Mouse (Mus musculus): ENCODE measurements around the gene Fam20b. TPM values are rescaled to one million over a fixed set of nuclear protein-coding genes. Genes with fewer than 3 reads are reported as not detected.

Gene Fam20b
- polyA plus RNA-seq, 1 experiment from 2014 or later = 34.3 TPM

GRCm38 (mm10) chr1:156717751-156718285 lies 1.1 kb downstream of the Fam20b start:
- H3K4me3 ChIP-seq (replicated peaks; ENCODE audit: low read depth, low read length) = peak overlapping the region; percentile 88
- H3K27ac ChIP-seq (replicated peaks; ENCODE audit: low read depth, low read length) = peak overlapping the region; percentile 94
- H3K36me3 ChIP-seq (ENCODE audit: control insufficient read depth, insufficient read depth, low read length) = no peaks in the 10 kb centered on the region
- H3K9ac ChIP-seq (replicated peaks; ENCODE audit: low read length) = peak overlapping the region; percentile 86
- peak overlapping the region; percentile 68 for H3K4me2 ChIP-seq (ENCODE audit: low read length)
- DNase-seq (no peak), ATAC-seq (ENCODE audit: low FRiP score, low TSS enrichment) (no peak)
- H3K4me1 ChIP-seq (ENCODE audit: control insufficient read depth, insufficient read depth, low read length) = peaks cover 5% of the 10 kb centered on the region; the same call in 1 of the 2 replicates
- no peaks in the 10 kb centered on the region for H3K9me3 ChIP-seq (ENCODE audit: control insufficient read depth, low read length)
- 11% methylated on average over 13 of the region's 13 CpGs for WGBS
- no peaks in the 10 kb centered on the region for H3K27me3 ChIP-seq (ENCODE audit: control insufficient read depth, insufficient read depth, low read length)

DNA sequence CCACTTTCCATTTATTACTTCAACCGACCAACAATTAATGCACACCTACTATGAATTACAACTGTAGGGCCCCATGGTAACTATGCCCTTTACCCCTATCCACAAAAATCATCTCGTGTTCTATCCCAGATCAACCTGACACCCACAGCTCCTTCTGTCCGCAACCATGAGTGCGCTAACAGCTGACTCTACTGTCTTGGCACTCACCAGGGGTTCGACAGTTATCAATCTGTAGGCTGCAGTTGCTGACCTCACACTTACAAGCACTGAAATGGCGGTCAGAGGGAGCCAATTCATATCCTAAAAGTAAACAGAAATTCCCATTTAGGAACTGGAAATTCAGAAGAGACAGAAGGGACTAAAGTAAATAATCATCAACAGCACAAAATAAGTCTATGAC lies 2.2 kb downstream of the Fam20b start:
- ATAC-seq (ENCODE audit: low FRiP score, low TSS enrichment) (no peak), DNase-seq (no peak)
- Histone ChIP-seq H3K27ac (replicated peaks; ENCODE audit: low read depth, low read length) (no peak overlapping the region), H3K27me3 (ENCODE audit: control insufficient read depth, insufficient read depth, low read length) (no peaks in the 10 kb centered on the region), H3K4me1 (ENCODE audit: control insufficient read depth, insufficient read depth, low read length) (peaks cover 5% of the 10 kb centered on the region; the same call in 1 of the 2 replicates), H3K9ac (replicated peaks; ENCODE audit: low read length) (no peak overlapping the region), H3K36me3 (ENCODE audit: control insufficient read depth, insufficient read depth, low read length) (no peaks in the 10 kb centered on the region), H3K9me3 (ENCODE audit: control insufficient read depth, low read length) (no peaks in the 10 kb centered on the region), H3K4me2 (ENCODE audit: low read length) (no peak overlapping the region), H3K4me3 (replicated peaks; ENCODE audit: low read depth, low read length) (no peak overlapping the region)
- 90% methylated on average over 6 of the region's 6 CpGs for WGBS

DNA sequence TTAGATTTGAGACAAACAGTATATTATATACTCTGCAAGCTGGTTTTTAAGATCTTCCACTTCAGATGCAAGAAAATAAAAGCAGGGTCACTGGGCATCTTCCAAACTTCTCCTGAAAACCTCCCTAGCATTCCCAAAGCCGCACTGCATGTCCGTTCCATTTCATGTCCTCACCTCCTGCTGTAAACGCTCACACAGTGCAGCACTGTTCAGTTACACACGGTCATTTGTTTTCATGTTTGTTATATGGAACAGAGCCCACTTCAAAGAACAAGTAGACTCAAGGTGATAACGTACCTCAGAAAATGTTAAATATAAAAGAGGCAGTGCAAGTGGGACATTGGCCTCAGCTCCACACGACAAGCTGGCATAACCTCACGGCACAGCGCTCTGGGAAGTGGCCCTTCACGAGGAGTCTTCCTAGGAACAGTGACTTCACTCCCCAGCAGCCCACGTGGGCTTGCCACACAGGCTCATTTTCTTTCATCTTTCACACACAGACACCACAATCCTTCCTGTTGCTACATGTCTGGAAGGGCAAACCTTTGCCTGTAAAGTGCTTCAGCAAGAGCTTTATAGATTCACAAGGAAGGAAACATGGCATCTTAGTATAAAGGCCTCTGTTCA lies 8.3 kb downstream of the Fam20b start:
- DNase-seq = peak; percentile 29

GRCm38 (mm10) chr1:156708672-156709071 lies 10.2 kb downstream of the Fam20b start:
- Histone ChIP-seq H3K27ac (replicated peaks; ENCODE audit: low read depth, low read length) (no peak overlapping the region), H3K36me3 (ENCODE audit: control insufficient read depth, insufficient read depth, low read length) (peaks cover 22% of the 10 kb centered on the region), H3K4me2 (ENCODE audit: low read length) (no peak overlapping the region), H3K27me3 (ENCODE audit: control insufficient read depth, insufficient read depth, low read length) (no peaks in the 10 kb centered on the region), H3K4me3 (replicated peaks; ENCODE audit: low read depth, low read length) (no peak overlapping the region), H3K9ac (replicated peaks; ENCODE audit: low read length) (no peak overlapping the region), H3K4me1 (ENCODE audit: control insufficient read depth, insufficient read depth, low read length) (peaks cover 3% of the 10 kb centered on the region; the same call in 1 of the 2 replicates), H3K9me3 (ENCODE audit: control insufficient read depth, low read length) (no peaks in the 10 kb centered on the region)
- WGBS = 91% methylated on average over 3 of the region's 3 CpGs
- ATAC-seq (ENCODE audit: low FRiP score, low TSS enrichment) (no peak), DNase-seq (no peak)

More for the DNA sequence above, 8.3 kb downstream of the Fam20b start:
- 68% methylated on average over 10 of the region's 10 CpGs for WGBS
- Histone ChIP-seq H3K36me3 (ENCODE audit: control insufficient read depth, insufficient read depth, low read length) (0 out of 2 replicates have a peak, but pooled peaks cover 5% of the 10 kb centered on the region), H3K9me3 (ENCODE audit: control insufficient read depth, low read length) (no peaks in the 10 kb centered on the region), H3K27ac (replicated peaks; ENCODE audit: low read depth, low read length) (no peak overlapping the region), H3K4me3 (replicated peaks; ENCODE audit: low read depth, low read length) (no peak overlapping the region), H3K9ac (replicated peaks; ENCODE audit: low read length) (no peak overlapping the region), H3K4me1 (ENCODE audit: control insufficient read depth, insufficient read depth, low read length) (peaks cover 3% of the 10 kb centered on the region; the same call in 1 of the 2 replicates), H3K4me2 (ENCODE audit: low read length) (no peak overlapping the region), H3K27me3 (ENCODE audit: control insufficient read depth, insufficient read depth, low read length) (no peaks in the 10 kb centered on the region)
- ATAC-seq (ENCODE audit: low FRiP score, low TSS enrichment) = no peak

DNA sequence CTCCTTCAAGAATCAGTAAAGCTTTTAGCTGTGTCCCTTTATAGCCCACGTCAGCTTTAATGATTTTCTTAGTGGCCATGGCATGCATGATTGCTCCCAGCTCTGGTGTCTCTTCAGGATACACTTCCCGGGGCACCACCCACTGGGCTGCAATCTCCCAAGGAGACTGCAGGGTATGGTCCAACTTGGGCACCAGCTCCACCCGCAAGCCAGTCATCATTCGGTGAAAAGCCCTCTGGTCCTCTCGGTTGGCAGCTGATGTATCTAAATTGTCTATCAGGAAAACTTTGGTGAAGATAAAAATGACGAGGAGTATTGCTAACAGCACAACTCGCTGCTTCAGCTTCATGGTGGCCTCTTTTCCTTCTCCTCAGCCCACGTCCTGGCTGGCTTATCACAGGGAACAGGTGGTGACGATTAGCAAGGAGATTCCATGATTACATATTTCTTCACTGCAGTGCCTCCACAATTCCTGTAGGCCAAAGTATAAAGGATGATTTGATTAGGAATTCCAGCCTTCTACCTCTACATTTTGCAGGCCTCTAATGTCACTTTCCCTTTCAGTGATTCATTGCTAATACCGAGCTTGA lies 13.1 kb downstream of the Fam20b start:
- H3K4me2 ChIP-seq (ENCODE audit: low read length) = no peak overlapping the region
- H3K27ac ChIP-seq (replicated peaks; ENCODE audit: low read depth, low read length) = no peak overlapping the region
- peaks cover 3% of the 10 kb centered on the region; the same call in 1 of the 2 replicates for H3K4me1 ChIP-seq (ENCODE audit: control insufficient read depth, insufficient read depth, low read length)
- no peaks in the 10 kb centered on the region for H3K9me3 ChIP-seq (ENCODE audit: control insufficient read depth, low read length)
- peaks cover 36% of the 10 kb centered on the region for H3K36me3 ChIP-seq (ENCODE audit: control insufficient read depth, insufficient read depth, low read length)
- no peak overlapping the region for H3K4me3 ChIP-seq (replicated peaks; ENCODE audit: low read depth, low read length)
- ATAC-seq (ENCODE audit: low FRiP score, low TSS enrichment) (no peak), DNase-seq (no peak)
- no peak overlapping the region for H3K9ac ChIP-seq (replicated peaks; ENCODE audit: low read length)
- no peaks in the 10 kb centered on the region for H3K27me3 ChIP-seq (ENCODE audit: control insufficient read depth, insufficient read depth, low read length)
- WGBS = 85% methylated on average over 10 of the region's 10 CpGs

DNA sequence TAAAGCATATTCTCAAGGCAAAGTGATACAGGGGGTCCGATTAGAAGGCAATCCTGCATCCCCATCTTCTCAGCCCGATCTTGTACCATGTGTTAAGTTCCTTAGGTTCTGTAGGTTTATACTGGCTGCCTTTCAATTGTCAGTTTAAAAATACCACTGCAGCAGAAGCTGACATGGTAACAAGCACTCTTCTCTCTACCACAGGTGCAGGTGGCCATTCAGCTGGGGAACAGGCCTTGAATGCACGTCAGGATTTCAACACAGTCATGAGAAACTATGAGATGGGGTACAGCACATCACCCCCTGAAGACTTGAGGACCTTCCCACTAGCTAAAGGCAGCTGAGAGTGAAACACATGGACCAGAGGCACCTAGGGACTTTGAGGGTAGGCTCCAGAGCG lies 15.4 kb downstream of the Fam20b start:
- no peak for ATAC-seq (ENCODE audit: low FRiP score, low TSS enrichment)
- Histone ChIP-seq H3K4me1 (ENCODE audit: control insufficient read depth, insufficient read depth, low read length) (no peaks in the 10 kb centered on the region), H3K27ac (replicated peaks; ENCODE audit: low read depth, low read length) (no peak overlapping the region), H3K4me2 (ENCODE audit: low read length) (no peak overlapping the region), H3K27me3 (ENCODE audit: control insufficient read depth, insufficient read depth, low read length) (no peaks in the 10 kb centered on the region), H3K36me3 (ENCODE audit: control insufficient read depth, insufficient read depth, low read length) (peaks cover 51% of the 10 kb centered on the region), H3K9me3 (ENCODE audit: control insufficient read depth, low read length) (no peaks in the 10 kb centered on the region), H3K4me3 (replicated peaks; ENCODE audit: low read depth, low read length) (no peak overlapping the region), H3K9ac (replicated peaks; ENCODE audit: low read length) (no peak overlapping the region)
- no peak for DNase-seq
- 88% methylated on average over 4 of the region's 4 CpGs for WGBS

DNA sequence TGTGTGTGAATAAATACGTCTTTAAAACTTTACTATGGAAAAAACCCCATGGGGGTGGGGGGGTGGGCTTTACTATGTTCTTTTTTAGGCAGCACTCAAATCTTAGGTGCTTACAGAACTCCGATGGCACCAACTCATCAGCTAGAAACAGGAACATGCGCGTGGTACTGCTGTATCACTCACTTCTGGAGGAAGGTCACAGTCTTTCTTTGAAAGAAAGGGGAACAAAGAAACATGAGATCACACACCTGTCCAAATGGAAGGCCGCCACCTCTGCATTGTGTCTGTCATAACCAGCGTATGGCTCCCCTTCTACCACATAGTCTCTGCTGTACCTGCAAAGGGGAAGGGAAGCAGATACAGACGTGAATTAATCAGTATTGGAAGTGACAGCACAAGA lies 16.7 kb downstream of the Fam20b start:
- H3K27ac ChIP-seq (replicated peaks; ENCODE audit: low read depth, low read length) = no peak overlapping the region
- no peaks in the 10 kb centered on the region for H3K9me3 ChIP-seq (ENCODE audit: control insufficient read depth, low read length)
- ATAC-seq (ENCODE audit: low FRiP score, low TSS enrichment) (no peak), DNase-seq (no peak)
- H3K4me1 ChIP-seq (ENCODE audit: control insufficient read depth, insufficient read depth, low read length) = no peaks in the 10 kb centered on the region
- no peak overlapping the region for H3K9ac ChIP-seq (replicated peaks; ENCODE audit: low read length)
- no peaks in the 10 kb centered on the region for H3K27me3 ChIP-seq (ENCODE audit: control insufficient read depth, insufficient read depth, low read length)
- H3K4me3 ChIP-seq (replicated peaks; ENCODE audit: low read depth, low read length) = no peak overlapping the region
- WGBS = 91% methylated on average over 7 of the region's 7 CpGs
- no peak overlapping the region for H3K4me2 ChIP-seq (ENCODE audit: low read length)
- H3K36me3 ChIP-seq (ENCODE audit: control insufficient read depth, insufficient read depth, low read length) = peaks cover 62% of the 10 kb centered on the region

GRCm38 (mm10) chr1:156686025-156686661 lies 32.7 kb downstream of the Fam20b start:
- ATAC-seq (ENCODE audit: low FRiP score, low TSS enrichment) = no peak
- Histone ChIP-seq H3K36me3 (ENCODE audit: control insufficient read depth, insufficient read depth, low read length) (peaks cover 77% of the 10 kb centered on the region), H3K9me3 (ENCODE audit: control insufficient read depth, low read length) (no peaks in the 10 kb centered on the region), H3K4me1 (ENCODE audit: control insufficient read depth, insufficient read depth, low read length) (no peaks in the 10 kb centered on the region), H3K4me3 (replicated peaks; ENCODE audit: low read depth, low read length) (no peak overlapping the region), H3K9ac (replicated peaks; ENCODE audit: low read length) (no peak overlapping the region), H3K4me2 (ENCODE audit: low read length) (no peak overlapping the region), H3K27ac (replicated peaks; ENCODE audit: low read depth, low read length) (no peak overlapping the region), H3K27me3 (ENCODE audit: control insufficient read depth, insufficient read depth, low read length) (no peaks in the 10 kb centered on the region)
- 67% methylated on average over 7 of the region's 7 CpGs for WGBS
- no peak for DNase-seq

Measured in midbrain, embryonic 14.5 days (tissue).